8 mouse cellular contexts compared by ENCODE assay signal in genomic region chr3:89953420-89953819, GRCm38 (mm10). TPM values are rescaled to one million over a fixed set of nuclear protein-coding genes. Genes with fewer than 3 reads are reported as not detected.
A peak's percentile ranks its signal among the peaks of the same experiment; 100 is the strongest.
DNase-seq lines count a peak whose midpoint lies in the region; ATAC-seq and TF ChIP-seq lines count a peak whose summit lies in the region.

No protein-coding gene starts in this region.

- peak; percentile 75 to 90 for DNase-seq in adrenal gland, adult (ENCODE audit: inconsistent age in 2 of 2, low spot score in 1 of 2)
- no peak for DNase-seq in adrenal gland, adult 8-10 months
- peak; percentile 79 for DNase-seq in forebrain, embryonic 10.5 days (ENCODE audit: extremely low spot score, low spot score)
- DNase-seq in layer of hippocampus, postnatal 25 days (ENCODE audit: extremely low spot score in 1 of 2, low spot score in 1 of 2), result peak; percentile 49 to 81
- DNase-seq in mesoderm, embryonic 11.5 days (ENCODE audit: low read depth, low spot score), result peak; percentile 82
- DNase-seq in spleen, adult 2 months (ENCODE audit: low read depth in 1 of 2, low spot score in 2 of 2), result peak; percentile 60 to 73

- H3K36me3 ChIP-seq in forebrain, embryonic 10.5 days (replicated peaks), result peaks cover 99% of the 10 kb centered on the region
- peaks cover 38% of the 10 kb centered on the region for H3K36me3 ChIP-seq in spleen, adult 2 months (ENCODE audit: control insufficient read depth, insufficient read depth, low read length)

- peak; percentile 72 to 81 for ATAC-seq in hematopoietic stem cell, adult 5-6 weeks (replicated peaks in 1 of 2; ENCODE audit: insufficient read depth in 1 of 2, low FRiP score in 2 of 2, low TSS enrichment in 1 of 2, low read depth in 1 of 2, poor library complexity in 2 of 2, severe bottlenecking in 2 of 2)

- TF ChIP-seq POLR2A in bone marrow macrophage, adult 2 months (IDR thresholded peaks at IDR 0.05; ENCODE audit: borderline replicate concordance, low read depth, low read length), result no peak
- no peak for TF ChIP-seq POLR2A in spleen, adult 2 months (IDR thresholded peaks at IDR 0.05; ENCODE audit: low read depth, low read length)

- no peaks in the 10 kb centered on the region for H3K27me3 ChIP-seq in forebrain, embryonic 10.5 days (ENCODE audit: poor library complexity, severe bottlenecking)
- no peaks in the 10 kb centered on the region for H3K27me3 ChIP-seq in spleen, adult 2 months (ENCODE audit: control insufficient read depth, insufficient read depth, low read length)

- H3K4me3 ChIP-seq in bone marrow macrophage, adult 2 months (ENCODE audit: insufficient read depth, low read length), result no peak overlapping the region
- no peak overlapping the region for H3K4me3 ChIP-seq in forebrain, embryonic 10.5 days
- H3K4me3 ChIP-seq in spleen, adult 2 months (ENCODE audit: extremely low read depth, insufficient read depth, insufficient read length), result no peak overlapping the region

- 14% methylated on average over 4 of the region's 4 CpGs for WGBS in forebrain, embryonic 10.5 days
- WGBS in spleen, adult 2 months, result under 1% methylated on average over 4 of the region's 4 CpGs

- no peaks in the 10 kb centered on the region for H3K4me1 ChIP-seq in bone marrow macrophage, adult 2 months (ENCODE audit: control insufficient read depth, insufficient read depth, low read length)
- no peaks in the 10 kb centered on the region; the same call in 1 of the 2 replicates for H3K4me1 ChIP-seq in forebrain, embryonic 10.5 days
- H3K4me1 ChIP-seq in spleen, adult 2 months (ENCODE audit: control insufficient read depth, insufficient read depth, insufficient read length), result no peaks in the 10 kb centered on the region

- peak; percentile 80 for TF ChIP-seq CTCF in bone marrow macrophage, adult 2 months (IDR thresholded peaks at IDR 0.05; ENCODE audit: low read depth, low read length)
- TF ChIP-seq CTCF in spleen, adult 2 months (IDR thresholded peaks at IDR 0.05; ENCODE audit: extremely low read depth, insufficient read depth, insufficient read length, insufficient replicate concordance), result peak; percentile 88; the same call in 1 of the 2 replicates

- H3K27ac ChIP-seq in bone marrow macrophage, adult 2 months (ENCODE audit: insufficient read depth, low read depth, low read length), result no peak overlapping the region
- H3K27ac ChIP-seq in forebrain, embryonic 10.5 days, result no peak overlapping the region
- no peak overlapping the region for H3K27ac ChIP-seq in spleen, adult 2 months (ENCODE audit: insufficient read depth, low read length)

- H3K9me3 ChIP-seq in forebrain, embryonic 10.5 days, result no peaks in the 10 kb centered on the region

RNA-seq across cellular contexts. Expression of gene Atp8b2, which starts 9.9 kb away (rescaled TPM):
- 10 to 100 TPM; 31.6 to 63.7 (median 46.1) TPM for total RNA-seq in adrenal gland, adult 8-10 months (2022)
- 17.7 and 28.7 TPM in 2 replicates for polyA plus RNA-seq in bone marrow macrophage, adult 2 months (2012; ENCODE audit: insufficient read depth, insufficient read length, missing spikeins)
- 11.2 and 14.4 TPM in 2 replicates for polyA plus RNA-seq in forebrain, embryonic 10.5 days (2016; fragmentation: Nextera tagmentation; extraction: Ambion mirVana)
- total RNA-seq in hematopoietic stem cell, adult 5-6 weeks (2017), result 52.4 and 76.5 TPM in 2 replicates
- 10 to 100 TPM; 68.9 to 96.3 TPM for total RNA-seq in layer of hippocampus, postnatal 25 days (2021)
- polyA plus RNA-seq in spleen, adult 2 months (2012; rRNA removed), result 49.3 and 66.0 TPM in 2 replicates

RNA-seq across cellular contexts. Expression of gene Il6ra, which starts 40.4 kb away (rescaled TPM):
- 10 to 100 TPM in 2 of 4 experiments, 1 to 10 TPM in 2; 6.7 to 13.4 (median 10.1) TPM for total RNA-seq in adrenal gland, adult 8-10 months (2022)
- 75.7 and 82.0 TPM in 2 replicates for polyA plus RNA-seq in bone marrow macrophage, adult 2 months (2012; ENCODE audit: insufficient read depth, insufficient read length, missing spikeins)
- 0.35 and 0.50 TPM in 2 replicates for polyA plus RNA-seq in forebrain, embryonic 10.5 days (2016; fragmentation: Nextera tagmentation; extraction: Ambion mirVana)
- total RNA-seq in hematopoietic stem cell, adult 5-6 weeks (2017), result 9.6 and 11.1 TPM in 2 replicates
- 1 to 10 TPM; 4.9 to 5.6 TPM for total RNA-seq in layer of hippocampus, postnatal 25 days (2021)
- polyA plus RNA-seq in spleen, adult 2 months (2012; rRNA removed), result 21.4 and 25.6 TPM in 2 replicates

RNA-seq across cellular contexts. Expression of gene Hax1, which starts 45.2 kb away (rescaled TPM):
- 100 to 1,000 TPM; 131 to 171 (median 149) TPM for total RNA-seq in adrenal gland, adult 8-10 months (2022)
- 96.5 and 113 TPM in 2 replicates for polyA plus RNA-seq in bone marrow macrophage, adult 2 months (2012; ENCODE audit: insufficient read depth, insufficient read length, missing spikeins)
- 175 and 194 TPM in 2 replicates for polyA plus RNA-seq in forebrain, embryonic 10.5 days (2016; fragmentation: Nextera tagmentation; extraction: Ambion mirVana)
- total RNA-seq in hematopoietic stem cell, adult 5-6 weeks (2017), result 72.0 and 75.5 TPM in 2 replicates
- 10 to 100 TPM; 75.8 to 94.9 TPM for total RNA-seq in layer of hippocampus, postnatal 25 days (2021)
- polyA plus RNA-seq in spleen, adult 2 months (2012; rRNA removed), result 25.1 and 28.1 TPM in 2 replicates
